Mouse (Mus musculus) ES-E14 (cell line): ENCODE measurements around the gene Gm38392.

ENCODE experiments used
- CHD2 ChIP-seq: IDR thresholded peaks from 2 replicates; pipeline ENCODE4 v1.6.1; 2014; ENCODE audit warnings: mild to moderate bottlenecking, low read depth, low read length, inconsistent platforms
- HCFC1 ChIP-seq: IDR thresholded peaks from 2 replicates; pipeline ENCODE4 v1.6.1; 2012; ENCODE audit warnings: low read length, inconsistent platforms, borderline replicate concordance; ENCODE audit not compliant: insufficient read depth
- MAFK ChIP-seq: IDR thresholded peaks from 2 replicates; pipeline ENCODE4 v1.6.1; 2014; ENCODE audit warnings: mild to moderate bottlenecking, low read depth, low read length, inconsistent platforms; ENCODE audit not compliant: insufficient read depth
- ZC3H11A ChIP-seq: IDR thresholded peaks from 2 replicates; pipeline ENCODE4 v1.6.1; 2012; ENCODE audit warnings: low read depth, mild to moderate bottlenecking, inconsistent platforms, low read length, borderline replicate concordance
- ZNF384 ChIP-seq: IDR thresholded peaks from 2 replicates; pipeline ENCODE4 v1.6.1; 2012; ENCODE audit warnings: low read depth, low read length, inconsistent platforms

DNA sequence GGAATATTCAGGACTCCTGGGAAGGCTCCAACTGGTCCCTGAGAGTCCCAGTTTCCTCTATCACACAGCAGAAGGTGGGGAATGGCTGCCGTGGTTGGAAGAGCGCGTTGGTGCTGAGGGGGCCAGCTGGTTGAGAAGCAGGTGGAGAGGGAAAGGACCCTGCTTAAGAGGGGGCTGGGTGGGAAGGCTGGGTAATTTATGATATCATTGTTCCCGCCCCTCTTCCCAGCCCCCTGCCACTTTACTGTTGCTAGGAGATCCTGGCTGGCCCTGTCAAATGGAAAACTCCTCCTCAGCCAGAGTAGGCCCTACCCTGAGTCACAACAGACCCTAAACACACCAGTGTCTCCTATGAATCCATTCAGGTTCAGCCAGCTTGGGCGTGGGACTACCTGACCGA, 59.0 kb downstream of the Gm38392 start:
- no peak for TF ChIP-seq ZNF384
- no peak for TF ChIP-seq ZC3H11A
- TF ChIP-seq CHD2, result no peak
- TF ChIP-seq HCFC1, result no peak
- no peak for TF ChIP-seq MAFK
